Mouse (Mus musculus) neural tube, embryonic 11.5 days (tissue): Measurements from ENCODE around the gene Gpr19. TPM values are rescaled to one million over a fixed set of nuclear protein-coding genes. Genes with fewer than 3 reads are reported as not detected.

Experiments used
- ATAC-seq: fragments of 200-750 bp; cut with Nextera tagmentation; 2 replicates; pipeline ENCODE4 v1.8.0; 2017; ENCODE audit warnings: moderate number of reproducible peaks, mild to moderate bottlenecking, moderate TSS enrichment, moderate library complexity; ENCODE audit not compliant: insufficient read depth, low FRiP score, low TSS enrichment
- DNase-seq: peaks from one replicate; pipeline ENCODE4 v3.0.0-alpha.2; 2015; ENCODE audit warnings: low spot score
- H3K27ac ChIP-seq: fragments of 300-500 bp; sonication (generic); 2 replicates; pipeline ENCODE4 v1.5.1; 2014; ENCODE audit warnings: low read depth, mild to moderate bottlenecking, low read length
- H3K27me3 ChIP-seq: fragments of 300-500 bp; sonication (generic); 2 replicates; pipeline ENCODE4 v1.6.1; 2014; ENCODE audit warnings: mild to moderate bottlenecking, low read length, mixed read lengths; ENCODE audit not compliant: control insufficient read depth, insufficient read depth
- H3K36me3 ChIP-seq: fragments of 300-500 bp; sonication (generic); 2 replicates; pipeline ENCODE4 v1.6.1; 2014; ENCODE audit warnings: mild to moderate bottlenecking, low read length, moderate library complexity, mixed read lengths; ENCODE audit not compliant: control insufficient read depth, insufficient read depth
- H3K4me1 ChIP-seq: fragments of 300-500 bp; sonication (generic); 2 replicates; pipeline ENCODE4 v1.6.1; 2014; ENCODE audit warnings: low read length, mixed read lengths; ENCODE audit not compliant: control insufficient read depth, insufficient read depth
- H3K4me2 ChIP-seq: fragments of 300-500 bp; sonication (generic); 2 replicates; pipeline ENCODE4 v1.6.1; 2014; ENCODE audit warnings: low read depth, mild to moderate bottlenecking, moderate library complexity
- H3K4me3 ChIP-seq: fragments of 300-500 bp; sonication (generic); 2 replicates; pipeline ENCODE4 v1.5.1; 2014; ENCODE audit warnings: low read depth, low read length
- H3K9ac ChIP-seq: fragments of 300-500 bp; sonication (generic); 2 replicates; pipeline ENCODE4 v1.6.1; 2014; ENCODE audit warnings: mild to moderate bottlenecking, low read length
- H3K9me3 ChIP-seq: fragments of 300-500 bp; sonication (generic); 2 replicates; pipeline ENCODE4 v1.6.1; 2016; ENCODE audit warnings: low read length; ENCODE audit not compliant: control insufficient read depth
- WGBS: fragments of 180-500 bp; shearing (Covaris S2); extraction: QIAGEN DNeasy Blood & Tissue Kit; methylation state at CpG from one replicate; pipeline ENCODE4 v1.1.7; 2014; 5-methylcytosine and 5-hydroxymethylcytosine counted together
- polyA plus RNA-seq: library from polyadenylated mRNA; unstranded; fragments of >200 nt; fragmentation: Nextera tagmentation; extraction: Ambion mirVana; gene quantifications from 2 replicates; pipeline ENCODE4 v1.2.1, GENCODE M21; 2014

The Gpr19 gene
- polyA plus RNA-seq, 1 experiment from 2014 or later = 31.0 TPM

DNA sequence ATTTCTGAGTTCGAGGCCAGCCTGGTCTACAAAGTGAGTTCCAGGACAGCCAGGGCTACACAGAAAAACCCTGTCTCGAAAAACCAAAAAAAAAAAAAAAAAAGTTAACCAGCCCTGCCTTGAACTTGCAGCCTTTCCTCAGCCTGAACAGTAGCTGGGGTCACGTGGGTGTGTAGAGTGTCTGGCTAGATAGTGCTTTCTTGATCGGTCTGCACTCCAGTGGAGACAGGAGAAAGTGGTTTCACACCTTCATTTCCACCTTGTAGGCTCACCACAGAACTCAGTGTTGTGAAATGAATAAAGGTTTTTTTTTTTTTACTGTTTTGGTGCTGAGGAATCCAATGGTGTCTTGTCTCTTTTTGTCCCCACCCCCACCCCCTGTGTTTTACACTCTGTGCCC lies 5.0 kb upstream of the Gpr19 start:
- H3K4me3 ChIP-seq = no peak overlapping the region
- no peak overlapping the region for H3K9ac ChIP-seq
- DNase-seq = no peak
- H3K27ac ChIP-seq = no peak overlapping the region
- H3K4me2 ChIP-seq = no peak overlapping the region
- no peaks in the 10 kb centered on the region for H3K27me3 ChIP-seq
- H3K9me3 ChIP-seq = no peaks in the 10 kb centered on the region
- no peak for ATAC-seq
- 82% methylated on average over 3 of the region's 4 CpGs for WGBS
- no peaks in the 10 kb centered on the region for H3K36me3 ChIP-seq
- no peaks in the 10 kb centered on the region for H3K4me1 ChIP-seq

DNA sequence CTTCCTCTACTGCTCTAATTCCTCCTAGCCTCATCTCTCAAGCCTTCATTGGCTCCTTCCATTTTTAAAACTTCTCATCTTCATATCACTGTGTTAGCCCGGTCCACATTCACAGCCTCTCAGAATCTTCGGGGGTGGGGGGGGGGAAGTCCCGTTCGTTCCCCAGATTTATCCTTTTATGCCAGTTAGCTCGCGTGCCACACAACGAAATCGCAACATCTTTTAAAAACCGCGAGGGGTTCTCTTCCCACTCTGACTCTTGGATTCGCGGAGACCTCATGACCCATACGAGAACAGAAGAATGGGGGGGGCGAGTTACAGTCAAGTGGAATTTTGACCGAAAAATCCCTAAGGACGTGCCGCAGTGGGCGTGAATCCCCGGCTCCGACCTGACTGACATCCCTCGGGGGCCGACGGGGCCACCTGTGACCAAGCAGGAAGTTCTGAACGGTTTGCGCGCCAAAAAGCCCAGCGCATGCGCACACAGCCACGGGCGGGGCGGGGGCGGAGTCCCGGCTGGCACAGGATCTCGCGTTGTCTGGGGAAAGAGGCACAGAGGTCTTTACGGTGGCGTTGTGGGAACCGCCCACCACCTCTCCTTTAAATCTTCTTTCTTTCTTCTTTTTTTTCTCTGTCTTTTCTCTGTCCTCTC lies 809 bp downstream of the Gpr19 start:
- DNase-seq = peak; percentile 98
- H3K27ac ChIP-seq = peak overlapping the region; percentile 99
- peak overlapping the region; percentile 88 for H3K9ac ChIP-seq
- H3K36me3 ChIP-seq = no peaks in the 10 kb centered on the region
- H3K27me3 ChIP-seq = no peaks in the 10 kb centered on the region
- peak overlapping the region; percentile 49 for H3K4me2 ChIP-seq
- H3K9me3 ChIP-seq = no peaks in the 10 kb centered on the region
- ATAC-seq = peak; percentile 91
- H3K4me3 ChIP-seq = peak overlapping the region; percentile 54
- WGBS = under 1% methylated on average over 38 of the region's 38 CpGs
- H3K4me1 ChIP-seq = peaks cover 6% of the 10 kb centered on the region; the same call in 1 of the 2 replicates

- 61% methylated on average over 15 of the region's 15 CpGs for WGBS
- Histone ChIP-seq H3K27me3 (no peaks in the 10 kb centered on the region), H3K4me3 (peak overlapping the region; percentile 54), H3K9ac (peak overlapping the region; percentile 88), H3K27ac (no peak overlapping the region), H3K9me3 (no peaks in the 10 kb centered on the region), H3K4me1 (peaks cover 6% of the 10 kb centered on the region; the same call in 1 of the 2 replicates), H3K4me2 (peak overlapping the region; percentile 49), H3K36me3 (no peaks in the 10 kb centered on the region)
- DNase-seq (no peak), ATAC-seq (no peak)
These were observed 1.6 kb downstream of the Gpr19 start for GRCm38 (mm10) chr6:134896570-134897436.

GRCm38 (mm10) chr6:134890436-134890835 lies 7.9 kb downstream of the Gpr19 start:
- no peak overlapping the region for H3K27ac ChIP-seq
- no peak overlapping the region for H3K4me3 ChIP-seq
- ATAC-seq (no peak), DNase-seq (no peak)
- H3K36me3 ChIP-seq = no peaks in the 10 kb centered on the region
- H3K4me1 ChIP-seq = peaks cover 11% of the 10 kb centered on the region
- no peaks in the 10 kb centered on the region for H3K27me3 ChIP-seq
- no peak overlapping the region for H3K4me2 ChIP-seq
- H3K9me3 ChIP-seq = no peaks in the 10 kb centered on the region
- H3K9ac ChIP-seq = no peak overlapping the region
- 83% methylated on average over 7 of the region's 7 CpGs for WGBS

DNA sequence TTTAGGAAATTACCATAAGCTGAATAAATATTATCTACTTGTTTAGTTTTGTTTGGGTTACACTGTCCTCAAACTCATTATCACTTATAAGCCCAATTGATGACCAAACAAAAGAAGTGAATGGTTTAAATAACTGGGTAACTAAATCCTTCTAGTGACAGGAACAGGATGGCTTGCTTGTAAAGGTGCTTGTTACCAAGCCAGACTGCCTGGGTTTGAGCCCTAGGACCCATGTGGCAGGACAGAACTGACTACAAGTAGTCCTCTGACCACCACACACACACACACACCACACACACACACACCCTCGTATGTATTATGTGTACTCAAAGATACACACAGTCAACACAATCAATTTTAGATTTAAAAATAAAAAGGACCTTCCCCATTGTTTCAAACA lies 8.6 kb downstream of the Gpr19 start:
- Histone ChIP-seq H3K36me3 (no peaks in the 10 kb centered on the region), H3K9me3 (no peaks in the 10 kb centered on the region), H3K4me2 (no peak overlapping the region), H3K4me1 (peaks cover 11% of the 10 kb centered on the region), H3K27me3 (no peaks in the 10 kb centered on the region), H3K27ac (no peak overlapping the region), H3K4me3 (no peak overlapping the region), H3K9ac (no peak overlapping the region)
- no peak for DNase-seq
- 88% methylated on average over 1 of the region's 1 CpGs for WGBS
- ATAC-seq = no peak

GRCm38 (mm10) chr6:134888563-134889017 lies 9.8 kb downstream of the Gpr19 start:
- peak overlapping the region; percentile 90 for H3K27ac ChIP-seq
- WGBS = 1% methylated on average over 4 of the region's 4 CpGs
- no peaks in the 10 kb centered on the region for H3K36me3 ChIP-seq
- H3K9ac ChIP-seq = peak overlapping the region; percentile 36; the same call in 1 of the 2 replicates
- peak overlapping the region; percentile 14; the same call in 1 of the 2 replicates for H3K4me3 ChIP-seq
- H3K9me3 ChIP-seq = no peaks in the 10 kb centered on the region
- peak; percentile 70 for ATAC-seq
- H3K4me2 ChIP-seq = peak overlapping the region; percentile 58
- no peaks in the 10 kb centered on the region for H3K27me3 ChIP-seq
- H3K4me1 ChIP-seq = peaks cover 11% of the 10 kb centered on the region
- peak; percentile 61 for DNase-seq

DNA sequence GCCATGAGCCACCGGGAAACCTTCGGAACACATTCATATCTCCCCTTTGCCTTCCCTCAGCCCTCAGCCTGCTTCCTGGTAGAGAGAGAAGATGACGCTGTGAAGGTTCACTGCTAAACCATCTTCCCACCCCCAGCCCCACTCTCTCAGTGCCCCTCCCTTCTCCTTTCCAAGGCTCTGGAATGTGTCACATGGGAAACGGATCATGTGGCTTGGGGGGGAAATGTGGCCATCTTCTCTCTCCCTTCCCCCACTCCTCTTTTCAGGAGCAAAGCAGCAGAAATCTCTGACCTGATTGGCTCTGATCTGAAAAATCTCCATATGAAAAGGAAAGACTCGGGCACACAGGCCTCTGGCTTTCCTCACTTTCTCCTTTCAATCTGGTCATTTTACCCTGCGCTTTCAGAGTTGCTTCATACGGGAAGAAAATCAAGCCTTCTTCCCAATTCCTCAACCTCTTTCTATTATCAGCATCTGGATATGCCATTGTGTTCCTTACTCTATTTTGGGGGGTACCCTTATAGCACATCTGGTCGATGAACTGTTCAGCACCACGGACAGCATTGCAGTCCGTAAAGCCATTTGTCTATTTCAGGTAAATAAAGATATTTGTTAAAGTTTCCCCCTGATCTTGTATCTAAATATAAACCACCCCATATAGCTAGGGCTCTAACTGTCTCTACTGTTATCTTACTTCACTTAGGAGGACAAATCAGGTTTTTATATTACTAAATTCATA lies 10.5 kb downstream of the Gpr19 start:
- Histone ChIP-seq H3K4me1 (peaks cover 11% of the 10 kb centered on the region), H3K4me2 (peak overlapping the region; percentile 58), H3K27me3 (no peaks in the 10 kb centered on the region), H3K36me3 (no peaks in the 10 kb centered on the region), H3K9me3 (no peaks in the 10 kb centered on the region), H3K9ac (peak overlapping the region; percentile 70), H3K27ac (peak overlapping the region; percentile 90), H3K4me3 (peak overlapping the region; percentile 56)
- ATAC-seq = peak; percentile 91
- peak; percentile 87 for DNase-seq
- 1% methylated on average over 10 of the region's 10 CpGs for WGBS

DNA sequence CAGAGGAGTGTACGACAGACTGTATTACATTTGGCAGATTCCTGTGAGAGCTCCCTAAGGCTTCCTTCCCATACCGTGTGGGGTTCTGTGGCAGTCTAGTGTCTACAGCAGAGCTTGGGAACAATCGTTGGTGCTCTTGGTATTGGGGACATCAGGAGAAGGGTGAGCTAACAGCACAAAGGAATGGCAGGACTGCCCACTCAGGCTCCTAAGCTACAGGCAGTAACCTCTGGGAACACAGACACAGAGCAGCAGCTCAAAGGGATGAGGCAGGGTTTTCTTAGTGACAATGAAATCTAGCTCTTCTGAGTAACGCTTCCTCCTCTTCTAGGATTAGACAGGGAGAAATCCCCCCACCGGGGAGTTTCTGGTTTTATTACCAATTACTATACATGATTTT lies 11.4 kb downstream of the Gpr19 start:
- H3K4me1 ChIP-seq = peaks cover 11% of the 10 kb centered on the region
- H3K4me3 ChIP-seq = peak overlapping the region; percentile 56
- peak overlapping the region; percentile 70 for H3K9ac ChIP-seq
- ATAC-seq = peak; percentile 5; the same call in 1 of the 2 replicates
- WGBS = 28% methylated on average over 5 of the region's 5 CpGs
- no peak for DNase-seq
- no peaks in the 10 kb centered on the region for H3K36me3 ChIP-seq
- no peaks in the 10 kb centered on the region for H3K27me3 ChIP-seq
- H3K4me2 ChIP-seq = peak overlapping the region; percentile 58
- H3K27ac ChIP-seq = no peak overlapping the region
- H3K9me3 ChIP-seq = no peaks in the 10 kb centered on the region
